Mouse (Mus musculus): Measurements from ENCODE around the gene Ccdc73.
"Not testable (repeated sequence)": the region's sequence is repeated elsewhere in the genome, so short reads cannot be mapped to it uniquely, and the experiment has no call there.

Ccdc73 gene

DNA sequence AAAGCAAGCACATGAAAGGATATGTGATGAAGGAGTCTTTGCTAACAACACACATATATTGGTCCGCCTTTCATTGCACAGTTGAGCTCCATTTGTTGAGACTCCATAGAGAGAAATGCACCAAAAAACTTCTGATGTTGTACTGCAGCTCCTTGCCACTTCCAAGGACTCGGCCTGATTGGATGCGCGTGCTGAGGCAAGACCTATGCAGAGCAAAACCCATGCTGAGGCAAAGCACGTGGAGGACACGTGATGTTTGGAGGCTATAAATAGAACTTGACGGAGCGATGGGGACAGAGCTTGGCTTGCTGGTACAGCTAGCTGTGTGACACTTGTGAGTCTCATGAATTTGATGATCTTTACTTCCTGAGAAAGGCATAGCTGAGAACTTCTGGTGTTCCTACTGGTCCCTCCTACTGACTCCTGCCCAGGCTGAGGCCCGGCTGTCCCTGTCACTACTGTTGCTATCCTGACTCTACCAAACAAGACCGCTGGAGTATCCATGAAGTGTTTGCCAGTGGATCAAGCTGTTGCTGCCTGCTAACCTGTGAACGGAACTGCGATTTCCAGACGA, at the start of gene Ccdc73:
Gene Ccdc73, plus strand, starts transcription at position 524 of the 574 bp plus-strand sequence.
- DNase-seq (ENCODE audit: low spot score): no peak

DNA sequence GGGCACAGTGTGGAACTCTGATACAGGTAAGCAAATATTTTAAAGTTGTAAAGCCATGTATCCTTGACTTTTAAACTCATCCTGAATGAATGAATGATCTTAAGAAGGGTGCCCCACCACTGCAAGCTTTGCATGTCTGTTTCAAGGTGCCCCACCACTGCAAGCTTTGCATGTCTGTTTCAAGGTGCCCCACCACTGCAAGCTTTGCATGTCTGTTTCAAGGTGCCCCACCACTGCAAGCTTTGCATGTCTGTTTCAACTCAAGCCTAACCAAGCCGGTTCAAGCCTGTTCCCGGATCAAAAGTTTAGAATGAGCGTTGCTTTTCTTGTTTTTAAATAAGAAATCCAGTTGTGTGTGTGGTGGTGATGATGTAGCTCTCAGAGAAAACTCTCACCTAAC, 48.8 kb upstream of the Ccdc73 start:
- not testable (repeated sequence) for DNase-seq (ENCODE audit: low spot score)

DNA sequence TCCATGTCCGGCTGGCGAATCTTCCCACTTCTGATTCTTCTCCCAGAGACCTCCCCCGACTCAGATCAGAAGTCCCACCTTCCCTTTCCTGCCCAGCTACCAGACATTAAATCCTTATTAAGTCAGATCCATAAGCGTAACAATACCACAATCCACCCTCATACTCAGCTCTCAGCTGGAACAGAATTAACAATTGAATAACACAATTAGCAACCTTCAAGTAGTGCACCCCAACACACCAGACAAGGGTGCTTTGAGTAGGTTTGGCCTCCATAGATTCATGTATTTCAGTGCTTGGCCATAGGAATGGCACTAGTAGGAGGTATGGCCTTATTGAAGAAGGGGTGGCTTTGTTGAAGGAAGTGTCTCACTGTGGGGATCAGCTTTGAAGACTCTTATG, 41.4 kb upstream of the Ccdc73 start:
- DNase-seq (ENCODE audit: low spot score): no peak

GRCm38 (mm10) chr2:104832486-104832885, 35.1 kb upstream of the Ccdc73 start:
- no peak for DNase-seq (ENCODE audit: low spot score)

DNA sequence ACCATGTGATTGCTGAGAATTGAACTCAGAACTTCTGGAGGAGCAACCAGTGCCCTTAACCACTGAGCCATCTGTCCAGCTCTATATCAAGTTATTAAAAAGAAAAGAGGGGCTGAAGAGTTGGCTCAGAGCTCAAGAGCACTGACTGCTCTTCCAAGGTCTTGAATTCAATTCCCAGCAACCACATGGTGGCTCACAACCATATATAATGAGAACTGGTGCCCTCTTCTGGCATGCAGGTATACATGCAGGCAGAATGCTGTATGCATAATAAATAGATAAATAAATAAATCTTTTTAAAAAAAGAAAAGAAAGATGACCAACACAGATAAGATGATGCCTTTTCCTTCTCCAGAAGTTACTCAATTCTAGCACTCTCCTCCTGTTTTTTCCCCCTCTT, 26.6 kb upstream of the Ccdc73 start:
- DNase-seq (ENCODE audit: low spot score): no peak

- DNase-seq (ENCODE audit: low spot score): no peak
Observed at GRCm38 (mm10) chr2:104841736-104842135, 25.9 kb upstream of the Ccdc73 start.

DNA sequence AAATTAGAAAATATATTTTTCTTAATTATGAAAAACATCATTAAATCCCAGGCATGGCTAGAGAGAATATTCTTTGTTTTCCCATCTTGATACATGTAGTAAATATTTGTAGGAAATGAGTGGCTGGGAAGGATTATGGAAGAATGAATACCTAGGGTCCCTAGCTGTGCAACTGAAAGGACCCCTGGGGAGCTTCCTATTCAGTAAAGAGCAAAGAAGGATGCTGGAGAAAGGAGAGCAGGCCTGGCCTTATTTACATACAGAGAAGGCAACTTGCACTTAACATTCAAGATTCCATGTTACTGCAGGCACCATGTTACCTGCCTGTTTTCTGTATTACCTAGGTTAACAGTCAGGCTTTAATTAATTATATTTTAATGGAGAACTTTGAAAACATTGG, 25.0 kb upstream of the Ccdc73 start:
- no peak for DNase-seq (ENCODE audit: low spot score)

DNA sequence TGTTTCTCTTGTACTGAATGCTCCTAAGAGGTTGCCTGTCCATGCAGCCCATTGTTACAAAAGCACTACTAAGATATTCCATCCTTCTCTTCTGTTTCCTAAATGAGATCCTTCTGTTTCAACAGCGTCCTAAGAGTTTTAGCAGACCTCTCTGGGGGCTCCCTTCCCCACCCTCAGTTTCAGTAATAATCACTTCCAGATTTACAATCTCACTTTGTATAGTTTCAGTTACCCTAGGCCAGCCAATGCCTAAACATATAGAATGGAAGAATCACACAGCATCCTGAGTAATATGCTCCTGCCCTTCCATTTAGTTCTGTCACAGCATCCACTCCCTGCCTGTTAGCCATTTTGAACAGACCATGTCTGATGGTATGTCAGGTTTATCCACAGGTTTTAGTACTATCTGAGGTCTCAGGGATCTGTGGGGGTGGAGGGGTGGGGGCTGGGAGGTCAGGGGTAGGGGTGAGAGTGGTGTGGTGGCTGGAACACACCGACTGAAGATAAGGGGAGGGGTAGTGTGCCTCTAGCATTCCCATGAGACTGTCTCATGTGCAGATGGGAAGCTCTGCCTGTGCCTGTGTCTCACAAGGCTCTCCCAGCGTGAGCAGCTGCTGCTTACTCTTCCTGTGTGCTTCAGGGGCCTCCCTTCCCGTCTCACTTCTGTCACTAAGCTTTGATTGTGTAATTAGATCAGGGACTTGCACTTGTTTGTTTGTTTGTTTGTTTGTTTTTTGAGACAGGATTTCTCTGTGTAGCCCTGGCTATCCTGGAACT, 20.8 kb upstream of the Ccdc73 start:
- peak; percentile 21 for DNase-seq (ENCODE audit: low spot score)

DNA sequence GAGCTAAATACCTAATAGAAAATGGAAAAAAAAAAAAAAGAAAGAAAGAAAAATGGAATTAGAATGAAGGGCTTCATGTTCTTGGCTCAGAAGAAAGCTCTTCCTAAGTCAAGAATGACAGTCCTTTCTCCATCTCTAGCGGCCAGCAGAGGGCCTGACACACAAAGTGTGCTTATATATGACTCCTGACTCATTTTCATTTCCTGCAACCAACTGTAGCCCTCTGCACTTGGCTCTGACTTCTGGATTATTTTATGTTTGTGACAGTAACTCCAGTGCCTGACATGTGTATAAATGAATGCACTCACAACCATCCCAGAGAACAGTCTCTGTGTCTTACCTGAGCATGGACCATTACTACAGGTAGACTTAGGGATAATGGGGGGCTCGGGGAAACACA, 20.0 kb upstream of the Ccdc73 start:
- peak; percentile 60 for DNase-seq (ENCODE audit: low spot score)

DNA sequence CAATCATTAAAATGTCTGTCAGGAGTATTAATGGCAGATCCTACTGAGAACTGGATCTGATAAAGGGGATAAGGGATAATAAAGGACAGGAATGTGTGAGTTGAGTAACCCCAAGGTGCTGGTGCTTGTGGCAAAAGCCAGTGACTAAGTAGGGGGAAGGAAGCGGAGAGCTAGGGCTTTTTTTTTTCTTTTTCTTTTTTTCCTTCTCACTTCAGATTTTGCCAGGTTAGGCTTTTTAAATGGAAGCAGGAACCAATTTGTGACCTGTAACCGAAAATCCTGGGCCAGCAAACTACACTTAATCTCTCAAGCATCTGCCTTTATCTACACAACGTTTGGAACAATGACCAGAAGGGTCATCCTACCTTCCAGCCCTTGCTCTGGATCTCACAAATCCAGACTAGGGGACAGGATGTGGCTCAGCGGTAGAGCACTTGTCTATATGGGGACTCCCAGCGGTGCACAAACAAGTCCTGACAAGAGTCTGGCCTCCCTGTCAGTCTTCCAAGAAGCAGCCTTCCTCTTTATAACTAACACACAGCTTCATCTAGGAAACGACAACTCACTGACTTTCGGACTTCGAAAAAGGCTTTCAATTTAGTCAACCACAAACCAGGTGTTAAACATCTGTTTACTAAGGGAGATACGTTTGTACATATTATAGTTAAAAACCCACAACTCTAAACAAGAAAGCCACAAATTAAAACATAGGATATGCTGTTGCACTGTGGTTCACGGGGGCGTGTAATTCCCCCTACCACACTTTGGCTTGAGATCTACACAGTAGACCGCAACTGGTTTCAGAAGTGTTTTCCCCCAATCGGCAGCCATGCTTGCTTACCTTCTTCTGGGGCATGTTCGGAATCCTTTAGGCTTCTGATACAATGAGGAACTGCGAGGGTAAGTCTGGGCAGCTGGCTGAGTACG, 19.1 kb upstream of the Ccdc73 start:
- DNase-seq (ENCODE audit: low spot score): peak; percentile 26

DNA sequence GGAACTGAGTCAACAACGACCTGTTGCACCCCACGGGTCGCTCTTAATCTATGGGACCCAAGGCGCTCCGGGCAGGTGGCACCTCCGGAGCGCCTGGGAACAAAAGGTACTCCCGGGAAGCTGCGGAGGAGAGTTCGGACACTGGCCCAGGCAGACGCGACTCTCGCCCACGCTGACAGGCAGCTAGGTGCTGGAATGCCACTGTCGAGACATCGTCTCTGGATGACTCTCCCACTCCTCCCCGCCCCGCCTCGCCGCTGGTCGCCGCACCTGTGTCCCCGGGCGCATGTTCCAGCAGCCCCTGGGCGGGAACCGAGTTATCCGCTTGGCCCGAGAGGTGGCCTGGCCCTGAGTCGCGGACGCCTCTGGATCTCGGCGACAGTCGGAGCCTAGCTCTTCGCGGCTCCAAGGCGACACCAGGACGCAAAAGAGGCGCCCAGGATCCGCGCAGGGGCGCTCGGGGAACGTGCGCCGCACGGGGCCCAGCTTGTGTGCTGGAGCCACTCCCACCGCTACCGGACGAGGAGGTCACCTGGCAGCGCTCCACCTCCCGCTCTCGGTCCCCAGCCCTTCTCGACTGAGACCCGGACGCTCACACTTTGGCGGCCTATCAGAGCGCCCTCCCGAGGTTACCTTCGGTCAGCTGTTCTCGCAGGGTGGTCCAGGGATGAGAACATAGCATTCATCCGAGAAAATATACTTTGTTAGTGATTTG, 18.2 kb upstream of the Ccdc73 start, which contains the start of gene Prrg4:
Gene Prrg4, minus strand, starts transcription at position 601 of the 715 bp plus-strand sequence.
- peak; percentile 61 for DNase-seq (ENCODE audit: low spot score)

- DNase-seq (ENCODE audit: low spot score): no peak
Observed at GRCm38 (mm10) chr2:104849991-104850359, 17.6 kb upstream of the Ccdc73 start.

DNA sequence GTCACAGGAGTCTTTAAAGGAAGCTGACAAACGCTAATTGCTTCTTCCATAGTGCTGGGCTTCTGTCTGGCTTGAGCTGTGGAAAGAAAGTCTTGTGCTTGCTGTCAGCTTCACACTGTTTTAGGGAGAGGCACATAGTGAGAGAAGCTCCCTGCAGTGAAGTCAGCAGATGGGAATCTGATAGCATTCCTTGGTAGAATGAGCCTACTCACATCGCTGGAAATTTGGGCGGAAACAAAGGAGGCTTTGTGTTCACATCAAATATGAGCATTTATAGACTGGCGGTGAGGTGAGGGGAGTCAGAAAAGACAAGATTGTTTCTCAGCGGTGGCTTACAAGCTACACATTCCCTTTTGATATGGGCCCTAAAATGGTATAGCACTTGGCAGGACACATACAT, 15.9 kb upstream of the Ccdc73 start:
- DNase-seq (ENCODE audit: low spot score): peak; percentile 39

- no peak for DNase-seq (ENCODE audit: low spot score)
Observed at GRCm38 (mm10) chr2:104852546-104852945, 15.1 kb upstream of the Ccdc73 start.

- no peak for DNase-seq (ENCODE audit: low spot score)
Observed at GRCm38 (mm10) chr2:104854836-104855235, 12.8 kb upstream of the Ccdc73 start.

GRCm38 (mm10) chr2:104855732-104856131, 11.9 kb upstream of the Ccdc73 start:
- no peak for DNase-seq (ENCODE audit: low spot score)

DNA sequence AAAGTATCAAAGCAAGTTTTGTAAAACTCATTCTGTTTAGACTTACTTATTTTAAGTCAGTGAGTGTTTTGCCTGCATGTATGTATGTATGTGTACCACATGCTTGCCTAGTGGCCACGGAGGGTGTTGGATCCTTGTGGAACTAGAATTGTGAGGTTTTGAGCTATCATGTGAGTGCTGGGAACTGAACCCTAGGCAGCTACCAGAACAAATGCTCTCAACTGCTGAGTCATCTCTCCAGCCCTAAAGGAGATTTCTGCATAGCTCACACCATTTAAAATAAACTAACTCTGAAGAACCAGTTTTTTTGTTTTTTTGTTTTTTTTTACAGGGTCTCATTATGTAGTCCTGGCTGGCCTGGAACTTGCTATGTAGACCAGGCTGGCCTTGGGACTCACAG, 11.4 kb upstream of the Ccdc73 start:
- no peak for DNase-seq (ENCODE audit: low spot score)

DNA sequence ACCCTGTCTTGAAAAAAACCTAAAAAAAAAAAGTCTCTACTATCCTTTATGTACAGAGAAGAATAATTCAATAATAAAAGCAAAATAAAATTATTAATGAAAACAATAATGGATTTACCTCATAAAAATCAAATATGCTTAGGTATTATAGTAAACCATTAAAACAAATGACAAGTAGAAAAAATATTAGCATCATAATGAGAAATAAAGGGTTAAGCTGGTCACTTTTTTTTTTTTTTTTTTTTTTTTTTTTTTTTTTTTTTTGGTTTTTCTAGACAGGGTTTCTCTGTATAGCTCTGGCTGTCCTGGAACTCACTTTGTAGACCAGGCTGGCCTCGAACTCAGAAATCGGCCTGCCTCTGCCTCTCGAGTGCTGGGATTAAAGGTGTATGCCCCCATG, 9.5 kb upstream of the Ccdc73 start:
- DNase-seq (ENCODE audit: low spot score): not testable (repeated sequence)

DNA sequence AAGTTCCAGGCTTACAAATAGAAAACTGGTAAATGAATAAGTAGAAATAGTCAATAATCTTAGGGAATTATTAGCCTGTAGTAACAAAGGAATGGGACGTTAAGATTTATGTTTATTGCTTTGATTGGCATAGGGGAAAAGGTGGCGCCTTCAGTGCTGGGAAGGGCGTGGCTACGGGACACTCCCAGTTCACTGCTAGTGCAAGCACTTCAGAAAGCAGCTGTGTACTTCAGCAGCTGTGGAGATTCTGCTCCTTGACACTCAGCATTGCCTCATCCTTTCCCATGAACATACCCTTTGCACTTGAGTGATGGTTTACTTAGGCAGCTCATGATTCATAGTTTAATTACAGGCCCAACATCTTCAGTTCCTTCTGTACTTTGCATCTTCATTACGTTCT, 8.5 kb upstream of the Ccdc73 start:
- no peak for DNase-seq (ENCODE audit: low spot score)

DNA sequence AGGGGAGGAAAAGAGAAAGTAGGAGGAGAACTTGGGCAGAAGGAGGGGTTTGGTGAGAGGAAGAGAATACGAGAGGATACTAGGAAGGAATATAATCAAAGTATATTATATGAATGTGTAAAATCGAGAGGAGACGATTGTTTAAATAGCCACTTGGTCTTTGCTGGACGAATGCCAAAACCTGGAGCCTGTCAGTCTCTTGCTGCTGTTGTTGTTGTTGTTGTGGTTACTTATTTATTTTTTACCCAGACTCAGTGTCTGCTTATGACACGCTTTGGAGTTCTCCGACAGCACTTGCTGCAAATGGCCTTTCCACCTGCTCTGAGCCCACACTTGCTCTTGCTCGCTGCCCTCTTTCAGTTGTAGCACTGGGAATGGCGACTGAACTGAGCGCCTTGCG, 7.2 kb upstream of the Ccdc73 start:
- DNase-seq (ENCODE audit: low spot score): no peak

DNA sequence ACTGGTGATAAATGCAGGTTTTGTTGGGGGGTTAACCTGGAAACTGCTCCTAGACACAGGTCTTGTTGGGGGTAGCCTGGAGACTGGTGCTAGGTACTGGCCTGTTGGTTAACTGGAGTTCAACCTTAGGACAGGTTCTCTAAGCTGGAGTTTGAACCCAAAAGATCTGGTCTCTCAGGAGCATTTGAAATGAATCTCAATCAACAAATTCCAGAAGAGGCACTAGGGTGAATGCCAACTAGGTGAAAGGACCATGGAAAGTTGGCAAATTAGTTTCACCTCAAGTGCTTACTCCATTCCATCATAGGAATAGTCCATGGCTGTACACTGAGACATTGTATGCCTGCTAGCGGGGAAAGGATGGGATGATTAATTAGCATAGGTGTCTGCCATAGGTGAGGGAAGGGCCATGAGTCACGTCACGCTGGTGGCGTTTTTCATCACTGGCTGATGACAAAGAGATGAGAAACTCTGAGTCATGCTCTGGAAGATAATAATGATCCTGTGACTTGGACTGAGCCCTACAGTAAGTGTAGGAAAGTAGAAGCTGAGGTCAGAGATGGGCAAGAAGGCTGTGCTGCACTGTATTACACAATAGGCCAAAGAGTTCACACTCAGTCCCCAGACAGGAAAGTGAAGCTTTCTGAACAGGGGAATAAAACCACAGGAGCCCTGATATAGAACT, 3.3 kb upstream of the Ccdc73 start:
- DNase-seq (ENCODE audit: low spot score): no peak

DNA sequence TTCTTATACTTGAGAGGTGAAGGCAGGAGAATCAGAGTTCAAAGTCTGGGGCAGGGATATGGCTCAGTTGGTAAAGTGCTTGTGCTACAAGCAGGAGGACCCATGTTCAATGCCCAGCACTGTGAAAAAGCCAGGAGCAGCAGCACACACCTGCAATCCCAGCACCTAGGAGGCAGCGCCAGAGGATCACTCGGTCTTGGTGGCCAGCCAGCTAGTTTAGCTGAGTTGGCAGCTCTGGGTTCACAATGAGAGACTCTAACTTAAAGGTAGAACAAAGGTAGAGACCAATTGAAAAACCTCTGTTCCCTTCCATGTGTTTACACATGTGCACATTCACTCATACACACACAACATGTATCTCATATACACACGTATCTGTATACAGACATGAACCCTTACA, 1.5 kb downstream of the Ccdc73 start:
- no peak for DNase-seq (ENCODE audit: low spot score)
